Mouse (Mus musculus): Measurements from ENCODE around the gene Col5a3. TPM values are rescaled to one million over a fixed set of nuclear protein-coding genes. Genes with fewer than 3 reads are reported as not detected.
A peak's percentile ranks its signal among the peaks of the same experiment; 100 is the strongest.

The Col5a3 gene
- total RNA-seq, 1 experiment = 2.3 TPM

DNA sequence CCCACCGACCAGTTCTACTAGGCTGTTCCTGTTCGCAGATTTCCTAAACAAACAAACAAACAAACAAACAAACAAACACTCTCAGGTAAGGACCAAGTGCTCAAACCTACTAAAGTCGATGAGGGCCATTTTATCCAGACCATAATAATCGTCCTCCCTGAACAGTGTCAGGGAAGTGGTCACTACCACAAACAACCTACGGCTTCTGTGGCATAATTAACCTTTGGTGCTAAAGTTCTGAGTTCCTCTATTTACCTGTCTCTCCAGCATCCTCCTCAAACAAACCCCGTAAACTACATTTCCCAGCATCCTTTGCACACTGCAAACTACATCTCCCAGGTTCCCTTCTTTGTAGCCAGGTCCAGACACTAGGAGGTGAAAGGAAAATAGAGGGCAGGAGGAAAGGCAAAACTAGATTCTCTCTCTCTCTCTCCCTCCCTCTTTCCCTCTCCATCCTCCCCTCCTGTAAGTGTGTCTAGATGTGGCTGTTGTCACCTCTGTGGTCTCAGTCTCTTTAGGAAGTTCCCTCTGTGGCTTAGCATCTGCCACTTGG is 63.3 kb downstream of the Col5a3 start:
- H3K4me3 ChIP-seq (ENCODE audit: insufficient read depth in 1 of 2, low read depth in 1 of 2, low read length in 2 of 2, poor library complexity in 1 of 2, severe bottlenecking in 1 of 2) = no peak overlapping the region
- no peak for DNase-seq (ENCODE audit: low read depth, low spot score)
- H3K9me3 ChIP-seq (ENCODE audit: control insufficient read depth, insufficient read depth, low read depth, low read length) = no peaks in the 10 kb centered on the region
- no peaks in the 10 kb centered on the region for H3K36me3 ChIP-seq (ENCODE audit: control insufficient read depth, insufficient read depth, low read length, poor library complexity, severe bottlenecking)
- H3K4me1 ChIP-seq (ENCODE audit: control insufficient read depth in 2 of 2, insufficient read depth in 2 of 2, low read length in 2 of 2, poor library complexity in 1 of 2) = peaks cover 8 to 24% of the 10 kb centered on the region in 2 experiments; a peak in 3 of 4 replicates
- in situ Hi-C loops (cut with MboI; ENCODE audit: low sequenced_read_pairs in 2 of 2, unreplicated experiment in 2 of 2) = no loop called here
- TF ChIP-seq ZC3H11A (IDR thresholded peaks at IDR 0.05; ENCODE audit: borderline replicate concordance, low read depth, low read length) = no peak
- TF ChIP-seq HCFC1 (IDR thresholded peaks at IDR 0.05; ENCODE audit: borderline replicate concordance, insufficient read depth, low read length) = peak; percentile 98
- no peak overlapping the region for H3K9ac ChIP-seq (ENCODE audit: insufficient read depth, low read depth, low read length, poor library complexity, severe bottlenecking)
- H3K27ac ChIP-seq (ENCODE audit: insufficient read depth, low read depth, low read length, poor library complexity, severe bottlenecking) = no peak overlapping the region

DNA sequence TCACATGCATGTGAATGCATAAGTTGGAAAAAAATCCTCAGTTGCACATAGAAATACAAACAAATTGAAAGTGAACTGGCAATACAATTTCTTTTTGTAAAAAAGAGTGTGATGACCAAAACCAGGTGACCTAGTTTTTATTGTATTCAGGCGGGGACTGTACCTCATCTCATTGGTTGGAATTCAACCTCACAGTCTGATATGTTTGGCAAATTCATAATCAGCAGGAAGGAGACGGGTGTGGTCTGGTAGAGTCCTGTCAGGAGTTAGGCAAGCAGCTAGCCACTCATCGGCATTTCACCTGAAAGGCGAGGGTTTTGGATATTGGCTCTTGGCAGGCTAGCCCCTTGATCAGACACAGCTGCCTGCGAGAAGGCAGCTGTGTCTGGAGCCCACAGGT is 65.7 kb downstream of the Col5a3 start:
- no peak overlapping the region for H3K4me3 ChIP-seq (ENCODE audit: insufficient read depth in 1 of 2, low read depth in 1 of 2, low read length in 2 of 2, poor library complexity in 1 of 2, severe bottlenecking in 1 of 2)
- no peak for DNase-seq (ENCODE audit: low read depth, low spot score)
- no peaks in the 10 kb centered on the region for H3K9me3 ChIP-seq (ENCODE audit: control insufficient read depth, insufficient read depth, low read depth, low read length)
- no peak for TF ChIP-seq ZNF384 (IDR thresholded peaks at IDR 0.05; ENCODE audit: low read depth, low read length)
- no peak for TF ChIP-seq MAFK (IDR thresholded peaks at IDR 0.05; ENCODE audit: insufficient read depth, low read depth, low read length)
- no peak for TF ChIP-seq ZC3H11A (IDR thresholded peaks at IDR 0.05; ENCODE audit: borderline replicate concordance, low read depth, low read length)
- TF ChIP-seq HCFC1 (IDR thresholded peaks at IDR 0.05; ENCODE audit: borderline replicate concordance, insufficient read depth, low read length) = no peak
- no peak for TF ChIP-seq CHD2 (IDR thresholded peaks at IDR 0.05; ENCODE audit: low read depth, low read length)
- in situ Hi-C loops (cut with MboI; ENCODE audit: low sequenced_read_pairs in 2 of 2, unreplicated experiment in 2 of 2) = no loop called here
- no peak overlapping the region for H3K9ac ChIP-seq (ENCODE audit: insufficient read depth, low read depth, low read length, poor library complexity, severe bottlenecking)
- peaks cover 7 to 28% of the 10 kb centered on the region in 2 experiments; a peak in 3 of 4 replicates for H3K4me1 ChIP-seq (ENCODE audit: control insufficient read depth in 2 of 2, insufficient read depth in 2 of 2, low read length in 2 of 2, poor library complexity in 1 of 2)
- H3K36me3 ChIP-seq (ENCODE audit: control insufficient read depth, insufficient read depth, low read length, poor library complexity, severe bottlenecking) = no peaks in the 10 kb centered on the region
- H3K27ac ChIP-seq (ENCODE audit: insufficient read depth, low read depth, low read length, poor library complexity, severe bottlenecking) = no peak overlapping the region

GRCm38 (mm10) chr9:20748540-20748939 is 66.3 kb downstream of the Col5a3 start:
- H3K9me3 ChIP-seq (ENCODE audit: control insufficient read depth, insufficient read depth, low read depth, low read length) = no peaks in the 10 kb centered on the region
- H3K4me1 ChIP-seq (ENCODE audit: control insufficient read depth in 2 of 2, insufficient read depth in 2 of 2, low read length in 2 of 2, poor library complexity in 1 of 2) = peaks cover 7 to 28% of the 10 kb centered on the region in 2 experiments; a peak in 3 of 4 replicates

GRCm38 (mm10) chr9:20747682-20748081 is 67.2 kb downstream of the Col5a3 start:
- in situ Hi-C loops (cut with MboI; ENCODE audit: low sequenced_read_pairs in 2 of 2, unreplicated experiment in 2 of 2) = no loop called here
- Histone ChIP-seq H3K4me1 (ENCODE audit: control insufficient read depth in 2 of 2, insufficient read depth in 2 of 2, low read length in 2 of 2, poor library complexity in 1 of 2) (peaks cover 7 to 28% of the 10 kb centered on the region in 2 experiments; a peak in 3 of 4 replicates), H3K36me3 (ENCODE audit: control insufficient read depth, insufficient read depth, low read length, poor library complexity, severe bottlenecking) (no peaks in the 10 kb centered on the region), H3K9ac (ENCODE audit: insufficient read depth, low read depth, low read length, poor library complexity, severe bottlenecking) (no peak overlapping the region), H3K4me3 (ENCODE audit: insufficient read depth in 1 of 2, low read depth in 1 of 2, low read length in 2 of 2, poor library complexity in 1 of 2, severe bottlenecking in 1 of 2) (no peak overlapping the region), H3K27ac (ENCODE audit: insufficient read depth, low read depth, low read length, poor library complexity, severe bottlenecking) (no peak overlapping the region), H3K9me3 (ENCODE audit: control insufficient read depth, insufficient read depth, low read depth, low read length) (no peaks in the 10 kb centered on the region)
- TF ChIP-seq MAFK (IDR thresholded peaks at IDR 0.05; ENCODE audit: insufficient read depth, low read depth, low read length) (no peak), ZNF384 (IDR thresholded peaks at IDR 0.05; ENCODE audit: low read depth, low read length) (no peak), ZC3H11A (IDR thresholded peaks at IDR 0.05; ENCODE audit: borderline replicate concordance, low read depth, low read length) (no peak), CHD2 (IDR thresholded peaks at IDR 0.05; ENCODE audit: low read depth, low read length) (no peak), HCFC1 (IDR thresholded peaks at IDR 0.05; ENCODE audit: borderline replicate concordance, insufficient read depth, low read length) (no peak)
- DNase-seq (ENCODE audit: low read depth, low spot score) = no peak

More at GRCm38 (mm10) chr9:20748540-20748939, 66.3 kb downstream of the Col5a3 start:
- Histone ChIP-seq H3K4me3 (ENCODE audit: insufficient read depth in 1 of 2, low read depth in 1 of 2, low read length in 2 of 2, poor library complexity in 1 of 2, severe bottlenecking in 1 of 2) (no peak overlapping the region), H3K27ac (ENCODE audit: insufficient read depth, low read depth, low read length, poor library complexity, severe bottlenecking) (no peak overlapping the region), H3K9ac (ENCODE audit: insufficient read depth, low read depth, low read length, poor library complexity, severe bottlenecking) (no peak overlapping the region), H3K36me3 (ENCODE audit: control insufficient read depth, insufficient read depth, low read length, poor library complexity, severe bottlenecking) (no peaks in the 10 kb centered on the region)
- TF ChIP-seq CHD2 (IDR thresholded peaks at IDR 0.05; ENCODE audit: low read depth, low read length) (no peak), HCFC1 (IDR thresholded peaks at IDR 0.05; ENCODE audit: borderline replicate concordance, insufficient read depth, low read length) (no peak), ZC3H11A (IDR thresholded peaks at IDR 0.05; ENCODE audit: borderline replicate concordance, low read depth, low read length) (no peak), ZNF384 (IDR thresholded peaks at IDR 0.05; ENCODE audit: low read depth, low read length) (no peak), MAFK (IDR thresholded peaks at IDR 0.05; ENCODE audit: insufficient read depth, low read depth, low read length) (no peak)
- no peak for DNase-seq (ENCODE audit: low read depth, low spot score)
- in situ Hi-C loops (cut with MboI; ENCODE audit: low sequenced_read_pairs in 2 of 2, unreplicated experiment in 2 of 2) = no loop called here

Measured in ES-E14 (cell line).